Mouse (Mus musculus) CD4-positive naive resting alpha-beta T cell, adult 57 days (primary cell): ENCODE measurements around the gene Zfx. TPM values are rescaled to one million over a fixed set of nuclear protein-coding genes. Genes with fewer than 3 reads are reported as not detected.

Experiments used
- total RNA-seq: library from RNA; stranded (reverse); gene quantifications from one replicate; pipeline ENCODE4 v1.2.4, GENCODE M21; 2023

The Zfx gene
- 53.4 TPM for total RNA-seq

DNA sequence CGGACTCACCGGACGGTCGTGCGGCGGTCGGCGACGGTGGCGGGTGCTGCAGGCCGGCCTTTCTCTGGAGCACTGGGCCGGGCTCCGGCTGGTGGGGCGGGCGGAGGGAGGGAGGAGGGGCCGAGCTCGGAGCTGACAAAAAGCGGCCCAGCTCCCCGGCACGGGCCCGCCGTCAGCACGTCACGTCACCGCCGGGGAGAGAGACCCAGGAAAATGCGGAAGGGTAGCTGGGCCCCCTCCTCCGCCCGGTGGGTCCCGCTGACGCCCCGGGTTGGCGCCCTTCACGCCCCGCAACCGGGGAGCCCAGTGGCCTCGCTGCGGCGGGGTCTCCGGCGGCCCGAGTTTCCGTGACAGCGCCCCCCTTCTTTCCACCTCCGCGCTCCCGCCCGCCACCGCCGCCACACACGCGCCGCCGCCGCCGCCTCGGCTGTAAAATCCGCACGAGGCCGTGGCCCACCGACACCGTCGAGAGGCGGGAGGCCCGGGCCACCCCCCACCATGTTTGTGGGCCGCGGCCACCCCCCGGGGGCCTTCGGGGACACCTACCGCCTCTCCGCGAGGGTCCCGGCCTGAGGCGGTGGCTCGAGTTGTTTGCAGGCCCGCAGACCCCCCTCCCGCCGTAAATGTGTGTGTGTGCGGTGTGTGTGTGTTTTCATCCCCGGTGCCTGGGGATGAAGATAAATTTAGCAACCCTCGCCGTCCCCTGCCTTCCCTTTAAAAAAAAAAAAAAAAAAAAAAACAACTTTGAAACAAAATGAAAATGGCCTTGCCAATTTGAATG lies at the start of gene Zfx:
Gene Zfx (minus strand): TSS at position 644 of the 781 bp plus-strand sequence.

Other genes with a start within 250 kb of the Zfx start
- not detected for gene AU015836, start 155.0 kb downstream of the Zfx start, total RNA-seq
- 116 TPM for gene Eif2s3x, start 89.2 kb upstream of the Zfx start, total RNA-seq
- gene Klhl15, start 110.9 kb upstream of the Zfx start, total RNA-seq: 19.4 TPM
- not detected for gene Fam90a1b, start 243.1 kb upstream of the Zfx start, total RNA-seq
- gene Apoo, start 243.4 kb upstream of the Zfx start, total RNA-seq: 7.4 TPM